Mouse (Mus musculus): Measurements from ENCODE around the gene Tia1.

The Tia1 gene

GRCm38 (mm10) chr6:86385362-86386104 is 18.5 kb upstream of the Tia1 start:
- DNase-seq (ENCODE audit: low read depth, low spot score) = no peak

- no peak for DNase-seq (ENCODE audit: low read depth, low spot score)
Observed at GRCm38 (mm10) chr6:86387313-86387712, 16.7 kb upstream of the Tia1 start.

DNA sequence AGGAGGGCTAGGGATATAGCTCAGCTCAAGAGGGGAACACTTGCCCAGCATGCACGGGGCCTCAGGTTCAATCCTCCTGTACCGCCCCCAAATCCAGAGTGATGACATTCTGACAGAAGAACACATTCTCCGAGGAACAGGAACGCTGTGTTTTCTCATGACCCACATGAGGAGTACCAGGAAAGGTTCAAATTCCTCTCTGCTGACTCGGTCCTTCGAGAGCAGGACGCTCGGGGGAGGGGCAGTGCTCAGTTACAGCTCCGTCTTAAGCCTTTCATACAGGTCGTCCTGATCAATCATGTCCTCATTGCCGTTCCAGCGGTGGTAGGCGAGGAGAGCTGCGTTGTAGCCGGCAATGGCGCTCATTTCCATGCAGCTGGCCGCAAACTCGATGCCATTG is 15.6 kb upstream of the Tia1 start:
- no peak for DNase-seq (ENCODE audit: low read depth, low spot score)

DNA sequence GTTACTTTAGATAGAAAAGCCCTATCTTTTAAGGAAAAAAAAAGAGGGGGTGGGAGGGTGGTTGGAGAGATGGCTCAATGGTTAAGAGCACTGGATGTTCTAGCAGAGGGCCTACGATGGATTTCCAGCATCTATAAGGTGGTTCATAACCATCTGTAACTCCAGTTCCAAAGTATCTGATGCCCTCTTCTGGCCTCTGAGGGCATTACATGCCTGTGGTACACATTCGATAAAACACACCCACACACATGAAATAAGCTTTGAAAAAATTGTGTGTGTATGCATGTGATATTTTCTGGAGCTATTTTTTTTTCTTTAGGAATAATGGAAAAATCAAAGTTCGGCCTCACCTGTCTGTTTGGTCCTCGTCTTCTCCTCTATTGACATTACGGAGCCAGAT is 12.7 kb upstream of the Tia1 start:
- no peak for DNase-seq (ENCODE audit: low read depth, low spot score)

DNA sequence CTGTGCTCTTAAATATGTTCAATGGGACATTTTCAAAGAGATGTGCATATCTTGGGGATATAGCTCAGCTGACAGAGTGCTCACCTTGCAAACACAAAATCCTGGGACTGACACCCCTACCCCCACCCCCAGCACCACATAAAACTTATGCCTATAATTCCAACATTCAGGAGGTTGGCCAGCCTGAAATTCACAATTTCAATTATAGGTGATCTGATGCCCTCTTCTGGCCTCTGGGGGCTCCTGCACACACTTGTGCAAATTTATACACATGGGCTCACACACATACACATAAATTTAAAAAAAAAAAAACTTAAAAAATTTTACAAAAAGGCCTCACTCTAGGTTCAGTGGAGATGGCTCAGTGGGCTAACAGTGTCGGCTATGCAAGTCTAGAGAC is 10.8 kb upstream of the Tia1 start:
- no peak for DNase-seq (ENCODE audit: low read depth, low spot score)

GRCm38 (mm10) chr6:86394078-86394720 is 9.8 kb upstream of the Tia1 start:
- no peak for DNase-seq (ENCODE audit: low read depth, low spot score)

GRCm38 (mm10) chr6:86395021-86395420 is 9.0 kb upstream of the Tia1 start:
- DNase-seq (ENCODE audit: low read depth, low spot score) = no peak

DNA sequence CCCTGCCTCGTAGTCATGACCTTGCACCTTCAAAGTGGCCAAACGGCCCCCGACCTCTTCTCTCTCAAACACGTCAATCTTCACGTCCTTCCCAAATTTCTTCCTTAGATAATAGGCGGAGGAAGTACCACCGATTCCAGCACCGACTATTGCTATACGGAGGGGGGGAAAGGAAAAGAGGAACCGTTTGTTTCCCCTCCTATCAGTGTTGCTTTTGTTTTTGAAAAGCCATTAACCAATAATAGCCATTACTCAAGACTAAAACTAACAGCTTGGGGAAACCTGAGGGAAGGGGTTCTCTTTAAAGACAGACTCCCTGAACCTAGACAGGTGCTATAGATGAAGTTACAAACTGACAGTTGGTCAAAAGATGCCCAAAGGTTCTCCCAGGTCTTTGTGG is 8.1 kb upstream of the Tia1 start:
- no peak for DNase-seq (ENCODE audit: low read depth, low spot score)

- DNase-seq (ENCODE audit: low read depth, low spot score) = peak; percentile 89
Observed at GRCm38 (mm10) chr6:86396581-86397256, 7.3 kb upstream of the Tia1 start, which contains the start of gene Pcyox1. Gene Pcyox1 (minus strand): TSS chr6:86397154.

GRCm38 (mm10) chr6:86397257-86397980 is 6.6 kb upstream of the Tia1 start:
- no peak for DNase-seq (ENCODE audit: low read depth, low spot score)

- no peak for DNase-seq (ENCODE audit: low read depth, low spot score)
Observed at GRCm38 (mm10) chr6:86398986-86399385, 5.0 kb upstream of the Tia1 start.

DNA sequence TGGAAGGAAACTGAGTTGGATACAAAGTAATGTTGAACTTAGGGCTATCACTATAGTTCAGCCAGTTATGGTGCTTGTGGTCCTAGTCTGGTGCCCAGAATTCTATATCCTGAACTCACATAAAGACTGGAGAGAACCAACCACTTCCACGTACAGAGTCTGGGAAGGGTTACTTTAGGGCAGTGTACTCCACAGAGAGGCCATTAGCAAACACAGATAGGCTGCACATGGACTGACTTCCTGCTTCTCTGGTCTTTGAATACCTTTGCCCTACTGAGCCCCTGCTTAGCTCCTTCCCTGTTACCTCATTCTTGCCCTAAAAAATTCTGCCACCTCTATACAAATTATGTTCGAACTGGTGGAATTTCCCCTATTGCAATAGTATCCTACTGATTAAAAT is 4.0 kb upstream of the Tia1 start:
- DNase-seq (ENCODE audit: low read depth, low spot score) = no peak

DNA sequence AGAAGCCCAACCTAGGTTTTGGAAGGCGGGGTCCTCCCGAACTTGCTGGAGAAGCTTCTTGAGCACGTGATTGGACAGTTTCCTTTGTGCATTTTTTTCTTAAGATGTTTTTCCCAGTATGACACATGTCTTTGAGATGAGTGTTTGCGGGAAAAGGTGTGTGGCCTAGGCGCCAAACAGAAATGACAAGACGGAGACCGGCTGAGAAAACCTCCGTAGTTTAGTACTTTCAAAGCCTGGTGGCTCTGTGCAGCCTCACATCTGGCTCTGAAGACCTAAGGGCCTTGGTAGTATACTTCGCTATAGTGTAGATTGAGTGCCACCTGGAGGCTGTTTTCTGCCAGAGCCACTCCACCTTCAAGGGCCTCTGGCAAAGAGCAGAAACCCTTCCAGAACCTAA is 3.0 kb upstream of the Tia1 start:
- DNase-seq (ENCODE audit: low read depth, low spot score) = peak; percentile 86

GRCm38 (mm10) chr6:86402681-86403607 is 1.1 kb upstream of the Tia1 start:
- no peak for DNase-seq (ENCODE audit: low read depth, low spot score)

GRCm38 (mm10) chr6:86403728-86404099 is 305 bp upstream of the Tia1 start:
- DNase-seq (ENCODE audit: low read depth, low spot score) = no peak

DNA sequence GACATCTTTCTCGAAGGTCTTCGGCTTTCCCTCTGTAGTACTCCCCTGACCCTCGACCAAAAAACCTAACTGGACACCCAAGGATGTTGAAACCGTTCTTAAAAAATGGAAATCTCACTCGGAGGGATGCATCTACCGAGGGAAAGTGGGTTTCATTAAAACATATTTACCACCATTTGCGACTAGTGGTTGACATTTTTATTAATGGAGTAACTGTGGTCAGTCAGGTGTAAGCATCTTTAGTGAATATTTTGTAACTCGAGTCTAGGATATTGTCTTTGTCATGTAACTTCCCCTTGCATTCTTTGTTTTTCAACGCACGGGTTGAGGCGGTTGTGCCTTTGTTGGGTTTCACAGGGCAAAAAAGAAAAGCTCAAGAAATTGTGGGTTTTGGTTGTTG is 977 bp downstream of the Tia1 start:
- DNase-seq (ENCODE audit: low read depth, low spot score) = peak; percentile 35

GRCm38 (mm10) chr6:86406306-86406705 is 2.3 kb downstream of the Tia1 start:
- no peak for DNase-seq (ENCODE audit: low read depth, low spot score)

DNA sequence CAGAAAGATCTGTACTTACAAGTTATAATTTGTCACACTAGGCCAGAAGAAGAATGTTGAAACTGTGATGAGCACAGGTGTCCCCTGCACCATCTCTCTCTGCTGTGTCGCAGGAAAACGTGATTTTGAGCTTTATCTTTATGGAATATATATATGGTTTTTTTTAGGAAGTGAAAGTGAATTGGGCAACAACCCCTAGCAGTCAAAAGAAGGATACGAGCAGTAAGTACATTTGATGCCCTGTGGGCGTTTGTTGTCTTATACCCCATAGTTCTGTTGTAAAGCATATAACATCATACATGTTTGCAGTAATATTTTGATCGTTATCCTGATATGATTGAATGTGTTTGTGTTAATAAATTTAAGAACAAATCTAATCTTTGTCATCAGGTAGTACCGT is 14.7 kb downstream of the Tia1 start:
- DNase-seq (ENCODE audit: low read depth, low spot score) = no peak

DNA sequence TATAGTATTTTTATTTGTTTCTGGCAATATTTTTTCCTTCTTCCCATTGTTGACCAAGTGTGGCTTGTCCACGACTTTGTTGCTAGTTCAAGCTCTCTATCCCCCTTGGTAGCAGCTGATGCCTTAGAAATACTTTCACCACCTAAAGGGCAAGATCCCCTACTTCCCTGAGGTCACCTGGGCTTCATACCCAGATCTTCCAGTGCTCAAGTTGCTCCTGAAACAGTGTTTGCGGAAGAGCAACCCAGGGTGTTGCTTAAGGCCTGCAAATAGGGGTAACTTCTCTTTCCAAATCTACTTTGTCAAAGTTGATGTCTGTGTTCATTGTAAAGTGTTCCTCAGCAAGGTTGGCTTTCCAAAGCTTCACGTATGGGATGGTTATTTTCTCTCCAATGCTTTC is 15.2 kb downstream of the Tia1 start:
- DNase-seq (ENCODE audit: low read depth, low spot score) = no peak

DNA sequence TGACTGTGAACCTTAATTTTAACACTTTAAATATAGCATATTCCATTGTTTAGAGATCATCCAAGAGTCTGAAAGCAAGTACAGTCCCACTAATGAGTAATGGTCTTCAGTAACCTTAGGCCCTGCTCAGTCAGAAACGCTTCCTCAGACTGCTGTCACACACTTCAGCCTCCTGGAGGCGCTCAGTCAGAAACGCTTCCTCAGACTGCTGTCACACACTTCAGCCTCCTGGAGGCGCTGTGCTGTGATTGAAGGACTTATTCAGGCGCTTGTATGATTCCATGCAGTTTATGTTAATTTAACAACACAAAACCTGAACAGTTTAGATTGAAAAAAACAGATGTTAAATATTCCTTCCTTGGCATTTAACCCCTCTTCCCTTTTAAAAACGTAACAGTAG is 16.5 kb downstream of the Tia1 start:
- peak; percentile 88 for DNase-seq (ENCODE audit: low read depth, low spot score)

DNA sequence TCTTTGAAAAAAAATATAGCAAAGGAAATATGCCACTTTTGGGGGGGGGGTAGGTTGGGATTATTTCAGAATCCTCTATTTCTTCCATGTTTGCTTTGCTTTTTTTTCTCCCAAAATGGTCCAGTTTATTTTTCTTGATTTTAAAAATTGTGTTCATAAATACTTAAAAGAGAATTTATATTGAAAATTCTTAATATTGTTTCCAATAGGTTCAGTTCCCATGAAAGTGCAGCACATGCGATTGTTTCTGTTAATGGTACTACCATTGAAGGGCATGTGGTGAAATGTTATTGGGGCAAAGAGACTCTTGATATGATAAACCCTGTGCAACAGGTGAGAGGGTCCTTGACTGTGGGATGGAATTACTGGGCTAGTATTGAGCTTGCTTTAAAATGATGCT is 22.3 kb downstream of the Tia1 start, which contains the start of gene Gm44790:
TSS of gene Gm44790 (plus strand) at position 301 of the 400 bp plus-strand sequence.
- DNase-seq (ENCODE audit: low read depth, low spot score) = no peak

Data from ZHBTc4 (cell line).